Mouse (Mus musculus) stomach, embryonic 14.5 days (tissue): Measurements from ENCODE around the gene Fam129c. TPM values are rescaled to one million over a fixed set of nuclear protein-coding genes. Genes with fewer than 3 reads are reported as not detected.
A peak's percentile ranks its signal among the peaks of the same experiment; 100 is the strongest.

ENCODE experiments used
- ATAC-seq: fragments of 200-750 bp; cut with Nextera tagmentation; 2 replicates; pipeline ENCODE4 v1.8.0; 2017; ENCODE audit warnings: low read depth, moderate TSS enrichment; ENCODE audit not compliant: insufficient number of reproducible peaks, insufficient read depth, low FRiP score
- H3K27ac ChIP-seq: fragments of 300-500 bp; sonication (generic); 2 replicates; pipeline ENCODE4 v1.5.1; 2014; ENCODE audit warnings: mild to moderate bottlenecking, low read length, moderate library complexity, mixed read lengths
- H3K27me3 ChIP-seq: fragments of 300-500 bp; sonication (generic); 2 replicates; pipeline ENCODE4 v1.6.1; 2014; ENCODE audit warnings: low read length, control low read depth, mixed read lengths; ENCODE audit not compliant: control insufficient read depth, insufficient read depth
- H3K36me3 ChIP-seq: fragments of 300-500 bp; sonication (generic); 2 replicates; pipeline ENCODE4 v1.6.1; 2014; ENCODE audit warnings: mild to moderate bottlenecking, control low read depth, low read length, moderate library complexity, mixed read lengths; ENCODE audit not compliant: control insufficient read depth, insufficient read depth
- H3K4me1 ChIP-seq: fragments of 300-500 bp; sonication (generic); 2 replicates; pipeline ENCODE4 v1.6.1; 2014; ENCODE audit warnings: low read length, control low read depth, mixed read lengths; ENCODE audit not compliant: control insufficient read depth, insufficient read depth
- H3K4me2 ChIP-seq: fragments of 300-500 bp; sonication (generic); replicated peaks from 2 replicates; pipeline ENCODE4 v1.6.1; 2014; ENCODE audit warnings: low read depth, low read length, control low read depth
- H3K4me3 ChIP-seq: fragments of 300-500 bp; sonication (generic); 2 replicates; pipeline ENCODE4 v1.5.1; 2014; ENCODE audit warnings: low read depth, low read length, control low read depth
- H3K9ac ChIP-seq: fragments of 300-500 bp; sonication (generic); replicated peaks from 2 replicates; pipeline ENCODE4 v1.6.1; 2014; ENCODE audit warnings: low read depth, mild to moderate bottlenecking, control low read depth, low read length, moderate library complexity, mixed read lengths
- H3K9me3 ChIP-seq: fragments of 300-500 bp; sonication (generic); 2 replicates; pipeline ENCODE4 v1.6.1; 2016; ENCODE audit warnings: low read depth, low read length, control low read depth; ENCODE audit not compliant: control insufficient read depth
- WGBS: fragments of 180-500 bp; shearing (Covaris S2); extraction: QIAGEN DNeasy Blood & Tissue Kit; methylation state at CpG from one replicate; pipeline ENCODE4 v1.1.7; 2014; 5-methylcytosine and 5-hydroxymethylcytosine counted together
- polyA plus RNA-seq: library from polyadenylated mRNA; unstranded; fragments of >200 nt; fragmentation: Nextera tagmentation; extraction: Ambion mirVana; gene quantifications from 2 replicates; pipeline ENCODE4 v1.2.1, GENCODE M21; 2014

Fam129c gene
- polyA plus RNA-seq, 1 experiment from 2014 or later, result 4.5 TPM

DNA sequence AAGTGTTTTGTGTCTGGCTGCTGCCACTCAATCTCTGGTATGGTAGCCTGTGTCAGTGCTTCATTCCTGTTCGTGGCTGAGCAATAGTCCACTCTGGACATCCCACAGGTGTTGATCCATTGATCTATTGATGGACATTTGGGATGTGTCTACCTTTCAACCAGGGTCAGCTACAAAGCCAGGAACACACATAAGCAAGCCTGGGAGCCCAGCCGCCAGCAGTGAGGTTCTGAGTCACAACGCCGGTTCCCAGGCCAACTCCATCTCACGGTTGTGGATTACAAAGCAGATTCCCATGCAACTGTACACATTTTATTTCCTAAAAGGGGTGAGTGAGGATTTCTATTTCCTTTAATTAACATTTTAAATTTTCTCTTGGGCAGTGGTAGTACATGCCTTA is 36.7 kb upstream of the Fam129c start:
- H3K9ac ChIP-seq, result no peak overlapping the region
- 0 out of 2 replicates have a peak, but pooled peaks cover 2% of the 10 kb centered on the region for H3K9me3 ChIP-seq
- no peak overlapping the region for H3K27ac ChIP-seq
- 0 out of 2 replicates have a peak, but pooled peaks cover 5% of the 10 kb centered on the region for H3K4me1 ChIP-seq
- no peaks in the 10 kb centered on the region for H3K36me3 ChIP-seq
- H3K4me3 ChIP-seq, result no peak overlapping the region
- H3K27me3 ChIP-seq, result peaks cover 26% of the 10 kb centered on the region
- ATAC-seq, result no peak
- H3K4me2 ChIP-seq, result no peak overlapping the region
- 82% methylated on average over 5 of the region's 5 CpGs for WGBS

DNA sequence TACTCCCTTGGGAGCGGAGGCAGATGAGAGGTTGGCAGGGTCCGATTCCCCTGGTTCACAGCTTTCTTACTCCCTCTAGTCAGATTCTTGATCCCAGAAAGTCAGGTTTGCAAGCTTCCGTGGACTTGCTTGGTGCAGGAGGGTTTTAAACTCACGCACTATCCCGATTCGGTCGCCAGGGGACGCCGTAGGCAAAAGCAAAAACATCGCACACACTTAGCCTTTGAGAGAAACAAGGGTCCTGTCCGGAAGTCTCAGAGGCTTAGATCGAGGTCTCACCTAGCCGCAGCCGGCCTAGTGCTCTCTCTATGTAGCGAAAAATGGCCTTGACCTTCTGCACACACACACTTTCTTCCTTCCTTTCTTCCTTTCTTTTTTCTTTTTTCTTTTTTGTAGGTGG is 36.0 kb upstream of the Fam129c start:
- WGBS, result 3% methylated on average over 15 of the region's 15 CpGs

DNA sequence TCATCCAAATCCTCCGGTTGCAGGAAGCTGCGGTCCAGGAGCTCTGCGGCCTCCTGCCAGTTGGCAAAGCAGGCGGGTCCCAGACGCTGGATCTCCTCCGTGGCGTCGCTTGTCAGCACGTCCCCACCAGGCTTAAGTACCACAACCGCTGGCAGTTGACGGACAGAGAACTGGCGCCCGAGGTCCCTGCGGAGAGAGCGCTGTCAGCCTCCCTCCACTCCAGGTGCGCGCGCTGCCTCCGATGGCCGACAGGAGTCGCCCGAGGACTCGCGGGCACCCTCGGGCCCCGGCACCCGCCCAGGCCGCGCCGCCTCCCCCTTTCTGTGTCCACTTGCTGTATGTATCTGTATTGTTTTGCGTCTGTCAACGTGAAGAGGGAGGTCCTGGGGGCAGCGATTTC is 34.7 kb upstream of the Fam129c start:
- 0 out of 2 replicates have a peak, but pooled peaks cover 2% of the 10 kb centered on the region for H3K9me3 ChIP-seq
- peak overlapping the region; percentile 43 for H3K4me2 ChIP-seq
- no peak for ATAC-seq
- WGBS, result under 1% methylated on average over 33 of the region's 33 CpGs
- peaks cover 17% of the 10 kb centered on the region; the same call in 1 of the 2 replicates for H3K27me3 ChIP-seq
- H3K4me1 ChIP-seq, result 0 out of 2 replicates have a peak, but pooled peaks cover 5% of the 10 kb centered on the region
- H3K4me3 ChIP-seq, result peak overlapping the region; percentile 10; the same call in 1 of the 2 replicates
- H3K9ac ChIP-seq, result no peak overlapping the region
- no peak overlapping the region for H3K27ac ChIP-seq
- H3K36me3 ChIP-seq, result no peaks in the 10 kb centered on the region

More for the DNA sequence above, 36.0 kb upstream of the Fam129c start:
- 0 out of 2 replicates have a peak, but pooled peaks cover 2% of the 10 kb centered on the region for H3K9me3 ChIP-seq
- H3K9ac ChIP-seq, result no peak overlapping the region
- 0 out of 2 replicates have a peak, but pooled peaks cover 5% of the 10 kb centered on the region for H3K4me1 ChIP-seq
- H3K27ac ChIP-seq, result no peak overlapping the region
- ATAC-seq, result no peak
- H3K27me3 ChIP-seq, result peaks cover 26% of the 10 kb centered on the region
- no peak overlapping the region for H3K4me3 ChIP-seq
- H3K4me2 ChIP-seq, result no peak overlapping the region
- no peaks in the 10 kb centered on the region for H3K36me3 ChIP-seq

DNA sequence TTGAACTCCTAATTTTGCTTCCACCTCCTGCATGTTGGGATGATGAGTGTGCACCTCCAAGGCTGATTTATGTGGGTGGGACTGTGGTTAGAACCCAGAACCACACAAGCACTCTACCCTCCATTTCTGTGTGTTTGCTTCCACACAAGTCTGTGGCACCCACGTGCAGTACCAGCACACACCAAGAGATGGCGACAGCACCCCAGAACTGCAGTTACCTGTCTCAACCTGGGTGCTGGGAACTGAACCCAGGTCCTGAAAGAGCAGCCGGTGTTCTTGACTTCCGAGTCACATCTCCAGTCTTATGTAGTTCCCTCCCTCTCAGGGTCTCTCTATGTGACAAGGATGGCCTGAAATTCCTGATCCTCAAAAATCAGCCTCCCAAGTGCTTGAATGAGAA is 33.5 kb upstream of the Fam129c start:
- H3K4me2 ChIP-seq, result no peak overlapping the region
- 0 out of 2 replicates have a peak, but pooled peaks cover 10% of the 10 kb centered on the region for H3K27me3 ChIP-seq
- no peak for ATAC-seq
- H3K4me1 ChIP-seq, result peaks cover 11% of the 10 kb centered on the region; the same call in 1 of the 2 replicates
- H3K4me3 ChIP-seq, result no peak overlapping the region
- WGBS, result 85% methylated on average over 4 of the region's 4 CpGs
- H3K9me3 ChIP-seq, result 0 out of 2 replicates have a peak, but pooled peaks cover 2% of the 10 kb centered on the region
- H3K36me3 ChIP-seq, result no peaks in the 10 kb centered on the region
- no peak overlapping the region for H3K27ac ChIP-seq
- H3K9ac ChIP-seq, result no peak overlapping the region

DNA sequence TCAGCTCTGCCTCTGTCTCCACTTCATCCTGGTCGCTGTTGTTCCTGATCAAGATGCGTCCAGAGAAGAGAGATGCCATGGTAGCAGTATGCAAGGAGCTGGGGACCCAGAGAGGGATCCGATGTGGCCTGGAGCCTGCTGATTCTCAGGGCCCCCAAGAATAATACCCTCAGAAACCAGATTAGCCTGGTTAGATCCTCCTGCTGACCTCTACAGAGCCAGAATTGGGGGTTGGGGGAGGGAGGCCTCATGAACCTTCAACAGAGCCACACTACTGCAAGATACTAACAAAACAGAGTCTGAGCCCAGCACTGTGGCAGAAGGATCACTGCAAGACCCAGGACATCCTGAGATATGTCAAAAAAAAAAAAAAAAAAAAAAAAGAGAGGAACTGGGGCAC is 30.9 kb upstream of the Fam129c start, which contains the start of gene Nxnl1:
TSS of gene Nxnl1 (minus strand) at position 101 of the 400 bp plus-strand sequence.
- H3K4me1 ChIP-seq, result peaks cover 19% of the 10 kb centered on the region
- ATAC-seq, result no peak
- H3K9ac ChIP-seq, result no peak within 1 kb of the TSS
- no peak within 1 kb of the TSS for H3K4me3 ChIP-seq
- 0 out of 2 replicates have a peak, but pooled peaks cover 2% of the 10 kb centered on the region for H3K9me3 ChIP-seq
- WGBS, result 74% methylated on average over 3 of the region's 3 CpGs
- no peaks in the 10 kb centered on the region for H3K36me3 ChIP-seq
- H3K27ac ChIP-seq, result no peak within 1 kb of the TSS
- H3K4me2 ChIP-seq, result no peak within 1 kb of the TSS
- 0 out of 2 replicates have a peak, but pooled peaks cover 7% of the 10 kb centered on the region for H3K27me3 ChIP-seq

DNA sequence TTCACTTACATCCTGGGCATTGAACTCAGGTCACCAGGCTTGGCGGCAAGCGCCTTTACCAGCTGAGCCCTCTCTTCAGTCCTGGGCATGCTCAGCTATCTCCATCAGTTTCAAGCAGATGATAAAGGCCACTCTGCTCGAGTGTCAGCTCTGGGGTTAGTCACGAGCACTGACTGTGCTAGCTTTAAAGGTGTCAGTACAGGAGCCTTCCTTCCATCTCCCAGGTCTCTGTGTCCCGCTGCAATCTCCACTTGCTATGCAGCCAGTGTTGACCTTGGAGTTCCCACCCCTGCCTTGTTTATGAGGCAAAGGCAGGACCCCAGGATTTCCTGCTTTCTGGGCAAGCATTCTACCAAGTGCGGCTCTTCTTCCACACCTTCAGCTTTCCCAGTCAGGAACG is 29.9 kb upstream of the Fam129c start:
- no peak overlapping the region for H3K9ac ChIP-seq
- H3K9me3 ChIP-seq, result 0 out of 2 replicates have a peak, but pooled peaks cover 2% of the 10 kb centered on the region
- no peak for ATAC-seq
- no peak overlapping the region for H3K4me2 ChIP-seq
- peaks cover 17% of the 10 kb centered on the region for H3K4me1 ChIP-seq
- no peak overlapping the region for H3K4me3 ChIP-seq
- 72% methylated on average over 7 of the region's 7 CpGs for WGBS
- no peak overlapping the region for H3K27ac ChIP-seq
- H3K36me3 ChIP-seq, result no peaks in the 10 kb centered on the region
- H3K27me3 ChIP-seq, result 0 out of 2 replicates have a peak, but pooled peaks cover under 1% of the 10 kb centered on the region

DNA sequence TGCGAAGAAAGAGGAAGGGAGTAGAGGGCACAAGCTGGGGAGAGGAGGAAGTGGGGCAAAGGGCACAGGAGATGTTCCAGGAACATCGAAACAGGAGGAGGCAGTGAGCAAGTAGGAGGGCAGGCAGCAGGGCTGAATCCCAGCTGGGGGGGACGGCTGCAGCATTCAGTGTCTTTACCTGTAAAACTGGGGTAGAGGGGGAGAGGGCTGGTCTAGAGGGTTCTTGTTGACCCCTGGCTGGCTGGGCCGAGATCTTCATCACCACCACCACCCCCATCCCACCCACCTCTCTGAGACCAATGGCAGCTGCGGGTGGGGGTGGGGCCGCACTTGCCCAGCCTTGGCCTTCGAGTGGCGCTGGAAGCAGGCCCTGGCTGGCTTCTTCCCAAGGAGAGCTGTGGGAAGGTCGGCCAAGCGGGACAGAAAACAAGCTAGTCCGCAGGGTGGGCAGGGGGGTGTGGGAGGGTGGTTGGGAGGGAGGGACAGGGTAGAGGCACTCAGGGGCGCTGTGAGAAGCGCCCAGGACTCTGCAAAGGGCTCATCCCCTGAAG is 29.0 kb upstream of the Fam129c start, which contains the start of gene Slc27a1:
TSS of gene Slc27a1 (plus strand) at position 496 of the 551 bp plus-strand sequence.
- H3K4me2 ChIP-seq, result peak within 1 kb of the TSS; percentile 80
- H3K27ac ChIP-seq, result peak within 1 kb of the TSS; percentile 46; the same call in 1 of the 2 replicates
- peak within 1 kb of the TSS; percentile 36; the same call in 1 of the 2 replicates for H3K9ac ChIP-seq
- H3K4me3 ChIP-seq, result peak within 1 kb of the TSS; percentile 41
- H3K27me3 ChIP-seq, result no peaks in the 10 kb centered on the region
- no peaks in the 10 kb centered on the region for H3K36me3 ChIP-seq
- H3K9me3 ChIP-seq, result 0 out of 2 replicates have a peak, but pooled peaks cover 2% of the 10 kb centered on the region
- H3K4me1 ChIP-seq, result peaks cover 14% of the 10 kb centered on the region
- no peak for ATAC-seq
- WGBS, result 15% methylated on average over 13 of the region's 13 CpGs

DNA sequence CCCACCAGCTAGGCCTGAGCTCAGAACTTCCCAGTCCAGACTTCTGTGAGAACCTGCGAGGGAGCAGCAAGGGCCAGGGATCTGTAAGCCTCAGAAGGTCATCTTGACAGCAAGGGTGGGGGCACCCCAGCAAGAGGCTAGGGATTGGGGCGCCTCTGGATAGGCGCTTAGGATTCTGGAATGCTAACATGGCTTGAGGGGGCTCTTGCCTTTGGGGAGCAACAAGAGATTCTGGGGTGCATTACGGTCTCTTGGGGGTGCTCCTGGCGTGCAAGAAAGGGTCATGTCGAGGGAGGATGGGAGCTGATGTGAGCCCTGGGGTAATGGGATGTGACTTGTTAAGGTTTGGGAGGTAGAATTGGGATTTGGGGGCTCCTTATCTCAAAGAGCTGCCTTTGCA is 28.5 kb upstream of the Fam129c start:
- Histone ChIP-seq H3K27ac (peak overlapping the region; percentile 46; the same call in 1 of the 2 replicates), H3K4me1 (peaks cover 14% of the 10 kb centered on the region), H3K9ac (0 out of 2 replicates have a peak overlapping the region, but pooled peaks have one; percentile 36), H3K4me2 (peak overlapping the region; percentile 80), H3K9me3 (0 out of 2 replicates have a peak, but pooled peaks cover 2% of the 10 kb centered on the region), H3K4me3 (peak overlapping the region; percentile 41), H3K36me3 (no peaks in the 10 kb centered on the region), H3K27me3 (no peaks in the 10 kb centered on the region)
- 25% methylated on average over 6 of the region's 6 CpGs for WGBS
- ATAC-seq, result no peak
